ENCODE assay signal across 24 mouse cellular contexts in the genomic region with DNA sequence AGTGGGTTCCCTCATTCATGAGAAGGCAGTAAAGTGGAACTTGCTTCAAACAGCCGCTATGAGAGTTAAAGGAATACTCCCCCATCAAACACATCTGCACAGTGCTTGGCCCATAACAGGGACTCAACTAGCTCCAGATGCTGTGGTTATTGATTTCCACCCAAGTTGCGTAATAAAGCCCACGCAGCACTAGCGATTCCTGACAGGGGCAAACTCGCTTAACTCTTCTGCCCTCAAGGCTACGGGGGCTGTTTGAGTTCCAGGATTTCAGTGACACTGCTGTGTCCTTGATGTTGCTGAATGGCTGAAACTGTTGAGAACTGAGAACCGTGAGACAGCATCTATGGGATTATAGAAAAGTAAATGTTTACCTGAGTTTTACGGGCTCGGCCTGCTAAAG. TPM values are rescaled to one million over a fixed set of nuclear protein-coding genes. Genes with fewer than 3 reads are reported as not detected.
DNase-seq lines count a peak whose midpoint lies in the region; ATAC-seq and TF ChIP-seq lines count a peak whose summit lies in the region.
"Had no signal": no experiment of that assay in that cellular context is flagged by ENCODE, and none has a peak within 500 bp of the region (broad histone marks: within the 10 kb centered on the region; RNA-seq: fewer than 3 reads in every experiment).

No protein-coding gene starts in this region.

- WGBS in heart, embryonic 12.5 days = 82% methylated on average over 9 of the region's 9 CpGs
- WGBS in liver, adult 2 months = 33% methylated on average over 9 of the region's 9 CpGs
- WGBS in liver, embryonic 11.5 days = 62% methylated on average over 9 of the region's 9 CpGs

- H3K9ac ChIP-seq in heart, embryonic 12.5 days = no peak overlapping the region
- H3K9ac ChIP-seq in liver, adult 2 months (ENCODE audit: low read depth, low read length) = no peak overlapping the region
- no peak overlapping the region for H3K9ac ChIP-seq in liver, embryonic 11.5 days (ENCODE audit: low read depth, low read length)
- H3K9ac ChIP-seq: embryonic facial prominence, embryonic 15.5 days; hindbrain, embryonic 15.5 days; limb, embryonic 12.5 days; stomach, embryonic 15.5 days had no signal

- no peak for TF ChIP-seq CTCF in liver, adult 2 months (IDR thresholded peaks at IDR 0.05; ENCODE audit: low read depth, low read length)

- no peak overlapping the region for H3K4me3 ChIP-seq in heart, embryonic 12.5 days
- no peak overlapping the region for H3K4me3 ChIP-seq in liver, adult 2 months (ENCODE audit: insufficient read depth, low read depth, low read length)
- no peak overlapping the region for H3K4me3 ChIP-seq in liver, embryonic 11.5 days (ENCODE audit: low read depth, low read length)
- no peak overlapping the region for H3K4me3 ChIP-seq in myocyte
- H3K4me3 ChIP-seq: embryonic facial prominence, embryonic 15.5 days; heart, embryonic 10.5 days; hindbrain, embryonic 15.5 days; limb, embryonic 12.5 days; megakaryocyte, embryonic 14.5 days; stomach, embryonic 15.5 days had no signal

- H3K4me2 ChIP-seq in heart, embryonic 12.5 days = no peak overlapping the region
- no peak overlapping the region for H3K4me2 ChIP-seq in liver, embryonic 11.5 days
- H3K4me2 ChIP-seq in myocyte (ENCODE audit: low read depth) = peak overlapping the region; percentile 10
- H3K4me2 ChIP-seq: embryonic facial prominence, embryonic 15.5 days; hindbrain, embryonic 15.5 days; limb, embryonic 12.5 days; stomach, embryonic 15.5 days had no signal

- TF ChIP-seq POLR2A in liver, adult 2 months (IDR thresholded peaks at IDR 0.05; ENCODE audit: extremely low read depth, insufficient read depth, low read length) = no peak
- TF ChIP-seq POLR2A in myocyte (IDR thresholded peaks at IDR 0.05; ENCODE audit: insufficient read length, low read depth) = no peak

- H3K4me1 ChIP-seq in heart, embryonic 12.5 days (replicated peaks) = peaks cover 7% of the 10 kb centered on the region; the same call in 1 of the 2 replicates
- no peaks in the 10 kb centered on the region; the same call in 1 of the 2 replicates for H3K4me1 ChIP-seq in liver, adult 2 months (ENCODE audit: control insufficient read depth, insufficient read depth, low read length)
- H3K4me1 ChIP-seq in liver, embryonic 11.5 days (replicated peaks; ENCODE audit: control insufficient read depth, insufficient read depth, low read length) = no peaks in the 10 kb centered on the region
- H3K4me1 ChIP-seq: hindbrain, embryonic 15.5 days; megakaryocyte, embryonic 14.5 days; stomach, embryonic 15.5 days had no signal

- H3K27me3 ChIP-seq in heart, embryonic 12.5 days (replicated peaks) = no peaks in the 10 kb centered on the region
- no peaks in the 10 kb centered on the region; the same call in 1 of the 2 replicates for H3K27me3 ChIP-seq in liver, adult 2 months (ENCODE audit: control insufficient read depth, insufficient read depth, low read length)
- no peaks in the 10 kb centered on the region for H3K27me3 ChIP-seq in liver, embryonic 11.5 days (replicated peaks; ENCODE audit: control insufficient read depth, insufficient read depth, low read length)
- H3K27me3 ChIP-seq in myocyte (ENCODE audit: control insufficient read depth, insufficient read depth, insufficient read length) = no peaks in the 10 kb centered on the region
- H3K27me3 ChIP-seq: embryonic facial prominence, embryonic 15.5 days; hindbrain, embryonic 15.5 days; limb, embryonic 12.5 days; stomach, embryonic 15.5 days had no signal

- H3K36me3 ChIP-seq in heart, embryonic 12.5 days = no peaks in the 10 kb centered on the region
- no peaks in the 10 kb centered on the region for H3K36me3 ChIP-seq in liver, adult 2 months (ENCODE audit: control insufficient read depth, insufficient read depth, low read length)
- H3K36me3 ChIP-seq in liver, embryonic 11.5 days (ENCODE audit: control insufficient read depth, insufficient read depth, low read length) = no peaks in the 10 kb centered on the region
- H3K36me3 ChIP-seq in myocyte (ENCODE audit: control insufficient read depth, insufficient read depth) = no peaks in the 10 kb centered on the region
- H3K36me3 ChIP-seq: embryonic facial prominence, embryonic 15.5 days; G1E; heart, embryonic 10.5 days; hindbrain, embryonic 15.5 days; limb, embryonic 12.5 days; stomach, embryonic 15.5 days had no signal

- no peaks in the 10 kb centered on the region for H3K79me2 ChIP-seq in liver, adult 2 months (ENCODE audit: control insufficient read depth, insufficient read depth, low read length)
- no peaks in the 10 kb centered on the region for H3K79me2 ChIP-seq in myocyte (ENCODE audit: control insufficient read depth, insufficient read depth)

- no peak for ATAC-seq in heart, embryonic 12.5 days (ENCODE audit: insufficient number of reproducible peaks, low FRiP score)
- ATAC-seq in liver, embryonic 11.5 days (replicated peaks; ENCODE audit: low FRiP score) = no peak
- ATAC-seq: forebrain, embryonic 16.5 days; intestine, embryonic 16.5 days had no signal

- no peak overlapping the region for H3K27ac ChIP-seq in heart, embryonic 12.5 days (ENCODE audit: poor library complexity, severe bottlenecking)
- H3K27ac ChIP-seq in liver, adult 2 months (replicated peaks; ENCODE audit: insufficient read depth, low read depth, low read length) = no peak overlapping the region
- no peak overlapping the region for H3K27ac ChIP-seq in liver, embryonic 11.5 days (ENCODE audit: low read depth, low read length)
- H3K27ac ChIP-seq: embryonic facial prominence, embryonic 15.5 days; heart, embryonic 10.5 days; hindbrain, embryonic 15.5 days; limb, embryonic 12.5 days; stomach, embryonic 15.5 days had no signal

- no peak overlapping the region for H3ac ChIP-seq in myocyte (ENCODE audit: control insufficient read depth, insufficient read length)

- H3K9me3 ChIP-seq in heart, embryonic 12.5 days (replicated peaks) = no peaks in the 10 kb centered on the region
- H3K9me3 ChIP-seq in liver, embryonic 11.5 days (ENCODE audit: control insufficient read depth, low read length) = no peaks in the 10 kb centered on the region
- H3K9me3 ChIP-seq: embryonic facial prominence, embryonic 15.5 days; G1E; heart, embryonic 10.5 days; hindbrain, embryonic 15.5 days; limb, embryonic 12.5 days; stomach, embryonic 15.5 days had no signal

- peak; percentile 8 for DNase-seq in adrenal gland, adult 8-10 months
- no peak for DNase-seq in adrenal gland, postnatal 4 days (ENCODE audit: low spot score in 2 of 2)
- DNase-seq in heart, adult 18-20 months = peak; percentile 40 to 47
- DNase-seq in liver, adult 2 months (ENCODE audit: extremely low read depth, low read depth, low spot score) = peak; percentile 7
- no peak for DNase-seq in liver, embryonic 11.5 days (ENCODE audit: low spot score)
- DNase-seq in spleen, postnatal 10 days (ENCODE audit: low spot score in 2 of 2) = no peak
- DNase-seq: cerebellum, adult 9-10 months; heart, postnatal 14 days; kidney, postnatal 36 days; layer of hippocampus, adult 9-11 months; lung, adult 2 months; midbrain, embryonic 14.5 days; spleen, adult 18-20 months had no signal

TF ChIP-seq in myocyte, 11 proteins besides CTCF, POLR2A, EP300 and RAD21:
- no peak for TF ChIP-seq TCF3 (IDR thresholded peaks at IDR 0.05; ENCODE audit: insufficient read length, low read depth)
- TF ChIP-seq CEBPB (IDR thresholded peaks at IDR 0.05; ENCODE audit: insufficient read depth, poor library complexity, severe bottlenecking) = peak; percentile 57

RNA-seq across cellular contexts. Expression of a gene that starts 50.9 kb away (rescaled TPM):
- total RNA-seq in adrenal gland, adult 8-10 months (2022) = 100 to 1,000 TPM in 2 of 4 experiments, 10 to 100 TPM in 2; 50.5 to 118 (median 83.2) TPM
- 10 to 100 TPM; 93.1 to 95.7 TPM for total RNA-seq in adrenal gland, postnatal 4 days (2021)
- total RNA-seq in heart, adult 18-20 months (2021) = 10 to 100 TPM; 47.4 to 51.6 TPM
- polyA plus RNA-seq in heart, embryonic 12.5 days (2016; fragmentation: Nextera tagmentation; extraction: Ambion mirVana) = 41.8 and 43.6 TPM in 2 replicates
- total RNA-seq in liver, adult 2 months (2014; rRNA removed) = 9.3 and 9.6 TPM in 2 replicates
- 4.4 and 4.8 TPM in 2 replicates for polyA plus RNA-seq in liver, adult 2 months (2012; rRNA removed)
- 11.5 and 14.6 TPM in 2 replicates for polyA plus RNA-seq in liver, embryonic 11.5 days (2014; fragmentation: Nextera tagmentation; extraction: Ambion mirVana)
- polyA plus RNA-seq in myocyte (2012; fragmentation: generic; extraction: Trizol) = 36.8 TPM
- polyA plus RNA-seq: G1E had no signal

Comparison
In these comparisons a context has a peak if more than half of its experiments do, and no peak if none do; other contexts are left out.
1. DNase-seq: peak in adrenal gland, adult 8-10 months (single experiment), heart, adult 18-20 months (2 of 2) and liver, adult 2 months (single experiment); none in adrenal gland, postnatal 4 days (0 of 2), liver, embryonic 11.5 days (single experiment) and spleen, postnatal 10 days (0 of 2).